Mouse (Mus musculus) liver, postnatal 0 days (tissue): ENCODE data around the gene 1700123O20Rik. TPM values are rescaled to one million over a fixed set of nuclear protein-coding genes. Genes with fewer than 3 reads are reported as not detected.
A peak's percentile ranks its signal among the peaks of the same experiment; 100 is the strongest.

Source experiments
- ATAC-seq: fragments of 200-750 bp; cut with Nextera tagmentation; 2 replicates; pipeline ENCODE4 v1.8.0; 2017; ENCODE audit warnings: mild to moderate bottlenecking, moderate library complexity
- DNase-seq: peaks from one replicate; pipeline ENCODE4 v3.0.0-alpha.2; 2016
- H3K27ac ChIP-seq: fragments of 300-500 bp; sonication (generic); 2 replicates; pipeline ENCODE4 v1.5.1; 2014; ENCODE audit warnings: antibody characterized with exemption, moderate library complexity, mild to moderate bottlenecking, low read depth
- H3K27me3 ChIP-seq: fragments of 300-500 bp; sonication (generic); 2 replicates; pipeline ENCODE4 v1.6.1; 2014; ENCODE audit warnings: low read length, control low read depth, mixed read lengths; ENCODE audit not compliant: insufficient read depth
- H3K36me3 ChIP-seq: fragments of 300-500 bp; sonication (generic); replicated peaks from 2 replicates; pipeline ENCODE4 v1.6.1; 2014; ENCODE audit warnings: mild to moderate bottlenecking, control low read depth, low read length, moderate library complexity, mixed read lengths; ENCODE audit not compliant: insufficient read depth
- H3K4me1 ChIP-seq: fragments of 300-500 bp; sonication (generic); 2 replicates; pipeline ENCODE4 v1.6.1; 2014; ENCODE audit warnings: antibody characterized with exemption, mild to moderate bottlenecking, control low read depth; ENCODE audit not compliant: insufficient read depth
- H3K4me2 ChIP-seq: fragments of 300-500 bp; sonication (generic); 2 replicates; pipeline ENCODE4 v1.6.1; 2014; ENCODE audit warnings: low read depth, mild to moderate bottlenecking, low read length, moderate library complexity, mixed read lengths
- H3K4me3 ChIP-seq: fragments of 300-500 bp; sonication (generic); 2 replicates; pipeline ENCODE4 v1.5.1; 2014; ENCODE audit warnings: low read depth, low read length
- H3K9ac ChIP-seq: fragments of 300-500 bp; sonication (generic); replicated peaks from 2 replicates; pipeline ENCODE4 v1.6.1; 2014; ENCODE audit warnings: mild to moderate bottlenecking, moderate library complexity
- H3K9me3 ChIP-seq: fragments of 300-500 bp; sonication (generic); 2 replicates; pipeline ENCODE4 v1.6.1; 2016; ENCODE audit warnings: mild to moderate bottlenecking, control low read depth, low read length, mixed read lengths
- CTCF ChIP-seq: sonication (generic); IDR thresholded peaks from 2 replicates; pipeline ENCODE4 v1.5.1; 2016; ENCODE audit warnings: antibody characterized with exemption, low read depth
- EP300 ChIP-seq: IDR thresholded peaks from 2 replicates; pipeline ENCODE4 v1.6.1; 2016; ENCODE audit warnings: antibody characterized with exemption, low read depth, mild to moderate bottlenecking
- WGBS: fragments of 180-500 bp; shearing (Covaris S2); extraction: QIAGEN DNeasy Blood & Tissue Kit; methylation state at CpG from one replicate; pipeline ENCODE4 v1.1.7; 2014; ENCODE audit not compliant: insufficient replicate concordance; 5-methylcytosine and 5-hydroxymethylcytosine counted together
- polyA plus RNA-seq: library from polyadenylated mRNA; unstranded; fragments of >200 nt; fragmentation: Nextera tagmentation; extraction: Ambion mirVana; gene quantifications from 2 replicates; pipeline ENCODE4 v1.2.1, GENCODE M21; 2015

The 1700123O20Rik gene
- polyA plus RNA-seq, 1 experiment from 2014 or later: 53.3 TPM

GRCm38 (mm10) chr14:54669381-54669780 is 16.6 kb upstream of the 1700123O20Rik start:
- TF ChIP-seq CTCF (peak; percentile 84), EP300 (no peak)
- Histone ChIP-seq H3K36me3 (peaks cover 73% of the 10 kb centered on the region), H3K4me3 (no peak overlapping the region), H3K4me1 (no peaks in the 10 kb centered on the region), H3K27me3 (no peaks in the 10 kb centered on the region), H3K9ac (no peak overlapping the region), H3K27ac (no peak overlapping the region), H3K4me2 (no peak overlapping the region), H3K9me3 (no peaks in the 10 kb centered on the region)
- ATAC-seq (no peak), DNase-seq (peak; percentile 70)
- 59% methylated on average over 4 of the region's 4 CpGs for WGBS

- H3K36me3 ChIP-seq: peaks cover 70% of the 10 kb centered on the region
- H3K9ac ChIP-seq: no peak overlapping the region
- TF ChIP-seq EP300 (no peak), CTCF (no peak)
- no peaks in the 10 kb centered on the region for H3K4me1 ChIP-seq
- no peak for ATAC-seq
- 56% methylated on average over 2 of the region's 2 CpGs for WGBS
- H3K9me3 ChIP-seq: no peaks in the 10 kb centered on the region
- no peak overlapping the region for H3K27ac ChIP-seq
- no peak for DNase-seq
- H3K4me2 ChIP-seq: no peak overlapping the region
- no peak overlapping the region for H3K4me3 ChIP-seq
- no peaks in the 10 kb centered on the region for H3K27me3 ChIP-seq
These were observed 11.7 kb upstream of the 1700123O20Rik start for GRCm38 (mm10) chr14:54674317-54674716.

GRCm38 (mm10) chr14:54676290-54676689 is 9.7 kb upstream of the 1700123O20Rik start:
- no peaks in the 10 kb centered on the region for H3K4me1 ChIP-seq
- no peak overlapping the region for H3K4me2 ChIP-seq
- H3K9ac ChIP-seq: no peak overlapping the region
- no peak for TF ChIP-seq EP300
- no peak for TF ChIP-seq CTCF
- no peaks in the 10 kb centered on the region for H3K9me3 ChIP-seq
- DNase-seq: no peak
- 83% methylated on average over 5 of the region's 5 CpGs for WGBS
- ATAC-seq: no peak
- no peak overlapping the region for H3K27ac ChIP-seq
- H3K27me3 ChIP-seq: no peaks in the 10 kb centered on the region
- no peak overlapping the region for H3K4me3 ChIP-seq
- H3K36me3 ChIP-seq: peaks cover 68% of the 10 kb centered on the region

- no peak overlapping the region for H3K4me3 ChIP-seq
- H3K27ac ChIP-seq: 0 out of 2 replicates have a peak overlapping the region, but pooled peaks have one; percentile 9
- no peaks in the 10 kb centered on the region for H3K27me3 ChIP-seq
- no peak overlapping the region for H3K9ac ChIP-seq
- H3K36me3 ChIP-seq: peaks cover 59% of the 10 kb centered on the region
- H3K9me3 ChIP-seq: no peaks in the 10 kb centered on the region
- peak; percentile 31 for DNase-seq
- peak; percentile 77 for ATAC-seq
- TF ChIP-seq EP300 (no peak), CTCF (no peak)
- no peak overlapping the region for H3K4me2 ChIP-seq
- H3K4me1 ChIP-seq: peaks cover 4% of the 10 kb centered on the region; the same call in 1 of the 2 replicates
- 69% methylated on average over 16 of the region's 16 CpGs for WGBS
These were observed 7.2 kb upstream of the 1700123O20Rik start for GRCm38 (mm10) chr14:54678657-54679304.

- no peak overlapping the region for H3K4me3 ChIP-seq
- no peak for ATAC-seq
- H3K27me3 ChIP-seq: no peaks in the 10 kb centered on the region
- H3K4me2 ChIP-seq: no peak overlapping the region
- H3K4me1 ChIP-seq: peaks cover 5% of the 10 kb centered on the region; the same call in 1 of the 2 replicates
- no peak for DNase-seq
- no peaks in the 10 kb centered on the region for H3K9me3 ChIP-seq
- TF ChIP-seq EP300 (no peak), CTCF (no peak)
- H3K27ac ChIP-seq: no peak overlapping the region
- H3K36me3 ChIP-seq: peaks cover 28% of the 10 kb centered on the region
- H3K9ac ChIP-seq: no peak overlapping the region
- WGBS: 79% methylated on average over 3 of the region's 3 CpGs
These were observed 3.6 kb upstream of the 1700123O20Rik start for GRCm38 (mm10) chr14:54682396-54682795.

GRCm38 (mm10) chr14:54685471-54685870 is 545 bp upstream of the 1700123O20Rik start:
- H3K27ac ChIP-seq: peak overlapping the region; percentile 99
- no peak for TF ChIP-seq CTCF
- no peak for TF ChIP-seq EP300
- H3K9me3 ChIP-seq: no peaks in the 10 kb centered on the region
- H3K4me2 ChIP-seq: peak overlapping the region; percentile 82
- no peak for DNase-seq
- peak overlapping the region; percentile 87 for H3K4me3 ChIP-seq
- no peak for ATAC-seq
- peak overlapping the region; percentile 98 for H3K9ac ChIP-seq
- WGBS: 2% methylated on average over 8 of the region's 8 CpGs
- no peaks in the 10 kb centered on the region for H3K27me3 ChIP-seq
- peaks cover 24% of the 10 kb centered on the region for H3K36me3 ChIP-seq
- peaks cover 14% of the 10 kb centered on the region for H3K4me1 ChIP-seq
